Mouse (Mus musculus) small intestine, adult 2 months (tissue): ENCODE results near the gene Amotl1.

Experiments
- CTCF ChIP-seq: fragments of 200-500 bp; IDR thresholded peaks from 2 replicates; pipeline ENCODE4 v1.5.1; 2012; ENCODE audit warnings: low read depth, mild to moderate bottlenecking, control low read depth, inconsistent platforms, low read length, moderate library complexity, mixed read lengths; ENCODE audit not compliant: insufficient replicate concordance, insufficient read length; ENCODE audit errors: extremely low read depth
- POLR2A ChIP-seq: fragments of 200-500 bp; IDR thresholded peaks from 2 replicates; pipeline ENCODE4 v1.6.1; 2012; ENCODE audit warnings: low read depth, mild to moderate bottlenecking, control low read depth, inconsistent platforms, low read length, moderate library complexity

GRCm38 (mm10) chr9:14673109-14673508, 28.3 kb upstream of the Amotl1 start:
- TF ChIP-seq CTCF (no peak), POLR2A (no peak)
